Mouse (Mus musculus) ES-E14 (cell line): ENCODE results near the gene Naa16.

Experiments used
- CHD2 ChIP-seq: IDR thresholded peaks from 2 replicates; pipeline ENCODE4 v1.6.1; 2014; ENCODE audit warnings: mild to moderate bottlenecking, low read depth, low read length, inconsistent platforms
- HCFC1 ChIP-seq: IDR thresholded peaks from 2 replicates; pipeline ENCODE4 v1.6.1; 2012; ENCODE audit warnings: low read length, inconsistent platforms, borderline replicate concordance; ENCODE audit not compliant: insufficient read depth
- MAFK ChIP-seq: IDR thresholded peaks from 2 replicates; pipeline ENCODE4 v1.6.1; 2014; ENCODE audit warnings: mild to moderate bottlenecking, low read depth, low read length, inconsistent platforms; ENCODE audit not compliant: insufficient read depth
- ZNF384 ChIP-seq: IDR thresholded peaks from 2 replicates; pipeline ENCODE4 v1.6.1; 2012; ENCODE audit warnings: low read depth, low read length, inconsistent platforms

- TF ChIP-seq ZNF384 (no peak), HCFC1 (no peak), MAFK (no peak), CHD2 (no peak)
These were observed 44.2 kb downstream of the Naa16 start for GRCm38 (mm10) chr14:79346384-79346783.
